Mouse (Mus musculus): ENCODE measurements around the gene Lcorl.
"Not testable (repeated sequence)": the region's sequence is repeated elsewhere in the genome, so short reads cannot be mapped to it uniquely, and the experiment has no call there.

The Lcorl gene

DNA sequence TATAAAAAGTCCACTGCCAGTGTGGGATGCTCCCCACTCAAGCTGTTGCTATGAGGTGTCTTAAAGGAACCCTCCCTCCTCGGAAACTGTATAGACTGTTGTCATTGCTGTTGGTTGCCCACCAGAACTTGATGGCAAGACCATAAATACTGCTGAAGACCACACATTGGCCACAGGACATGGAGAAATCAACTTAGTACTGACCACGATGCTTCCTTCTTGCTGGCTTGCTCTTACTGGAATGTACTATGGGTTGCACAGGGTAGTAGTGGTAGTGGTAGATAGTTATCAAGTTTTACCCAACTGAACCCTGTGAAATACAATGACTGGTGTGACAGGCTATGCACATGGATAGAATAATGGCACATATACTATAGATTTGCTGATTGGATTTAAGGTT lies 150.6 kb downstream of the Lcorl start:
- no peak for DNase-seq

GRCm38 (mm10) chr5:45691678-45692077 lies 165.7 kb downstream of the Lcorl start:
- DNase-seq: no peak

DNA sequence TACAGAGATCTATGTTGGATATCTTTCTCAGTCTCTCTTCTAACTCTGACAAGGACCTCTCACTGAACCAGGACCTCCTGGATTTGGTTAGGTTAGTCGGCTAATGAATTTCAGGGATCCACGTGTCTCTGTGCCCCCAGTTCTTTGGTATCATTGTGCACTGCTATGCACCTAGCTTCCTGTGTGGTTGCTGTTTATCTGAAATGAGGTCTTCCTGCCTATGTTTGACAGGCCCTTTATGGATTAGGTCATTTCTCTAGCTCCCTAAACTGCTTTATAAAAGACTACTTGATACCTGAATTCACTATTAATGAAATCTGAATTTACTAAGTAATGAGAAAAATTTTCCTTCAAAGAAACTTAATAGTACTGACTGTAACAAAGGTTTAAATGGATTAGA lies 166.6 kb downstream of the Lcorl start:
- no peak for DNase-seq

GRCm38 (mm10) chr5:45689152-45689551 lies 168.3 kb downstream of the Lcorl start:
- no peak for DNase-seq

DNA sequence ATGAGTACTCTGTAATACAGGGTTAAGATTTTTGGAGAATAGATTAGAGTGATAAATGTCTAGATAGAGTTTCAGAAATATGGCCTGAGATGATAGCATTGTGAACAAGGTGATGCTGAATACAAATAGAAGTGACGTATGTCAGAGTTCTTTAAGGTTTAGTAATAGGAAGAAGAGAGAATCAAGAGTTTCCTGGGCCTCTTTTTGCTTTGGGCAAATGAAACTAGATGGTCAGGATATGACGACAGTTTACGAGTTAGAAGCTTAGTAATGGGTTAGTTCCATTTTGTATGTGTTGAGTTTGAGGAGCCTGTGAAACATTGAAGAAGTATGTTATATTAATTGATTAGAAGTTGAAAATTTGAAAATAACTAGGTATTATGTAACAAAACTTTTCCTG lies 171.2 kb downstream of the Lcorl start:
- no peak for DNase-seq

GRCm38 (mm10) chr5:45685243-45685642 lies 172.2 kb downstream of the Lcorl start:
- no peak for DNase-seq

DNA sequence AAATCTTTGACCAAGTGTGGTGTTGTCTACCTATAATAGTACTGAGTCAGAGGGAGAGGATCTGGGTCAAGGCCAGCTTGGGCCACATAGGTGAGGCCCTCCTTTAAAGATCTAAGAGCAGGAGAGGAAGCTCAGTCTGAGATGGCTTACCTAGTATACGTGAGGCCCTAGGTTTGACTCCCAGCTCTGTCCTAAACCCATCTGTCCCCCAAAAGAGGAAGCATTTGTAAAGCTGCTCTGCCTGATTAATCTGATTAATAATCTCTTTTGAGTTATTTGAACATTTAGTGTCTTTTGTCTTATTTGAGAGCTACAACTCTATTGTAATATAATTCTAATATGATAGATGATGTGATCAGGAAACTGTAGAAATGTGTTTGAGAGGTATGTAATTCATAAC lies 174.0 kb downstream of the Lcorl start:
- no peak for DNase-seq

DNA sequence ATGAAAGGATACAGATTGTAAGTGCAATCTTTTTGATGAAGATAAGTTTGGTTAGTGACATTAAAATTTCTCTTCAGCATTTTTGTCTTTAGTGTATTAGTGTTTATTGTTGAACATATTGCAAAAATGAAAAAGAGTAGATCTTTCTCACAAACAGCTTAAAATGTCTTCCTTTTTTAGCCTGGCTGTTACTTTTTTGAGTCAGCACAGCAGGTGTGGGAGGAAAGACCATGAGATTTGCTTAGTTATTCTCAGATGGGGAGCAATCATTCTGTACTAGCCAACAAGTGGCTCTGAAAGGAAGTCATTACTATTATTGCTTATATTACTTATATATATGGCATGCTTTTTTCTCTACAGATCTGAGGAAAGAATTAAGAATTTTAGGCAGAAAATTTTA lies 177.5 kb downstream of the Lcorl start:
- no peak for DNase-seq

DNA sequence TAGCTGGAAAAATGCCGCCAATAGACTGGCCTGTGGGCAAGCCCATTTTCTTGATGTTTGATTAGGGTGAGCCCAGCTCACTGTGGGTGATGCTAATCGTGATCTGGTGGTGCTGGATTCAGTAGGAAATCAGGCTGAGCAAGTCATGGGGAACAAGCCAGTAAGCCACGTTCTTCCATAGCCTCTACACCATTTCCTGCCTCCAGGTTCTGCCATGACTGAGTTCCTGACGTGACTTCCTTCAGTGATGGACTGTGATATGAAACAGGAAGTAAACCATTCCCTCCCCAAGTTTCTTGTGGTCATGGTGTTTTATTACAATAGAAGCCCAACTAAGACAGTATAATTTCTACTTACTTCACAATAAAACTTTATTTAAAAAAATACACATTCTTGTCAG lies 179.8 kb downstream of the Lcorl start:
- no peak for DNase-seq

DNA sequence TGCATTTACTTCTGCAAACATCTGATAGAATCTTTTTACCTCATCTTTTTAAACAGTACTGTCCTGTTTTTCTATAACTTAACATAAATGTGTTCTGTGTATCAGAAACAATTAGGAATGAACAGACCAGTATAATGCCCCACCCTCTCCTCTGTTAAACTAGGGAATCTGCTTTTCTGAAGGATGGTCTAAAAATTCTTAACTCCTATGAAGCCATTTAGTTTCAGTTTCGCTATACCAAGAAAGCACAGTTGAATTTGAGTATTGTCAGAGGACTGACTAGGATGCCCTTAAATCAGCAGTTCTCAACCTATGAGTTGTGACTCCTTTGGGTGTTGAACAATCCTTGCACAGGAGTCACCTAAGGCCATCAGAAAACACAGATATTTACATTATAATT lies 182.4 kb downstream of the Lcorl start:
- DNase-seq: no peak

DNA sequence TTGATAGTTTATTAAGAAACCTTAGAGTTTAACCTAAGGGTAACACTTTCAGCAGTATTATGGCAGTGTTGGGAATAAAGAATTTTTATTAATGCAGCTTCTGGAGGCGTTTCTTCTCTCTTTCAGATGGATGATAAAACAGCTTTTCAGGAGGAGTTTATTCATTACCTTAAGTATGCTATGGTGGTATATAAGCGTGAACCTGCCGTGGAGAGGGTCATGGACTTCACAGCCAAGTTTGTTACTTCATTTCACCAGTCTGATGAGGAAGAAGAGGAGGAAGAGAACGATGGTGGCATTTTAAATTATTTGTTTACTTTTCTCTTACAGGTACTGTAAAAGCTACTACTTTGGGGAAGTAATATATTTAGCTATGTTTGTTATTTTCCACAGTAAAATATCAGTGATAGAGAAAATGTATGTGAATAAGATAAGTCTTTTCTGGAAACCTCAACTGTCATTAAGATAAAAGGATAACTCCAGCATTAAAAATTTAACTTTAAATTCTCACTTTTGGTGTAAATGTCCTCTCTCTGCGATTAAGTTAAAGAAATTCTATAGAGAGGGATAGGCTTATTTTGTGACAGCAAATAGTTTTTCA lies 186.4 kb downstream of the Lcorl start:
- DNase-seq: no peak

DNA sequence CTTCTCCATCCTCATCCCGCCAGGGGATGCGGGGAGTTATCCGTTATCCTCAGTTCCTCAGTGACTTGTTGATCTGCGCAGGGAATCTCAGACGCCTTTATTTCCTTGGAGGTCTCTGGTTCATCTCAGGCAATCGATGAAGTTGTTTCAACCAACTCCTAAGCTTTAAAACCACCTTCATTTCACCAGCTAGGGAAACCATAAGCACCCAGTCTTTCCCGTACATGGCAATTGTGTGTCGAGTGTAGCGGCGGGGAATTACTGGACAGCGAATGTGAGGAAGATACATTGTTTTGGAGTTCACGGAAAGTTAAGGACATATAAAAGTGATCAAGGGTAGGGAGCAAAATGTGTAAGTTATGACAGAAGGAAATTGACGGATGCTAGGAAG lies 187.1 kb downstream of the Lcorl start:
- no peak for DNase-seq

DNA sequence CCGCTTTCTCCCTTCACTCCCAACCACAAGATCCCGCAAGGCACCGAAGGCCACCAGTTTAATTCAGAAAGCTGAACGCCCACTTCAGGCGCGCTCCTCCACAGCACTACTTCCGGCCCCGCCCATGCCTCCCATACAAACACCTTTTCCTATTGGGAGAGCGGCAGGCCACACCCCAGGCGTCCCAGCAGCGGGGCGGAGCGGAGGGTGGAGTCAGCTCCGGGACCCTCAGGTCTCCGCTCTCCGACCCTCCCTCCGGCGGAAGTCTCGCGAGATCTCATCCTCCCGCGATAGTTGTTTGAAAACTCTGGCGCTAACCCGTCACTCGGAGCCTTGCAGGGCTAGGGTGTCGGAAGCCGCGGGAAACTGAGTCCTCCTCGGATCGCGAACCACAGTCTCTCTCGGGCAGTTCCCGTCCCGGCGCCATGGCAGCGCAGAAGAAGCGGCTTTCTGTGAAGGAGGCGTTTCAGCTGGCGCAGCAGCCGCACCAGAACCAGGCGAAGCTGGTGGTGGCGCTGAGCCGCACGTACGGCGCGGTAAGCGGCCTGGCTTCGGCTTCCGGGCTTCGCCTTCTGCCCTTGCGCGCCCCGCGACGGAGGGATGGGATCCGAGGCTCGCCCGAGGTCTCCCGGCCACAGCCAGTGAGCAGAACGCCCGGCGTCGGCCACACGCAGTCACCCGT lies 187.7 kb downstream of the Lcorl start, which contains the start of gene Ncapg:
TSS of gene Ncapg (plus strand) at position 322 of the 682 bp plus-strand sequence.
- DNase-seq: peak; percentile 100

GRCm38 (mm10) chr5:45669234-45669597 lies 188.2 kb downstream of the Lcorl start:
- no peak for DNase-seq

DNA sequence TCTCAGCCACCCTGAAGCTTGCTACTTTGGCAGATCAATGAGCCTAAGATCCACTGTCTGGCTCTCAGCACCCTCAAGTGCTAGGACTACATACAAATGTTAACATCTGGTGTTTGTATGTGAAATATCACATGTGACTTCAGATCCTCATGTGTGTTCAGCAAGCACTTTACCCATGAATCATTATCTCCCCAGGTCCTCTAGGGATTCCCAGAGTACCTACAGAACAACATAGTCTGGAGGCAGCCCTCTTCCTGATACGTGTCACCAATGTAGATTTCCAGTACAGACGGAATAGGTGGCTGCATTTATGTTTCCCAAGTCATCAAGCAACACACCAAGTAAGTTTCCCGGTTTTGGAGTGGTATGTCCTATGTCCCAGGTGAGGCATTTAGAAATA lies 188.6 kb downstream of the Lcorl start:
- DNase-seq: no peak

DNA sequence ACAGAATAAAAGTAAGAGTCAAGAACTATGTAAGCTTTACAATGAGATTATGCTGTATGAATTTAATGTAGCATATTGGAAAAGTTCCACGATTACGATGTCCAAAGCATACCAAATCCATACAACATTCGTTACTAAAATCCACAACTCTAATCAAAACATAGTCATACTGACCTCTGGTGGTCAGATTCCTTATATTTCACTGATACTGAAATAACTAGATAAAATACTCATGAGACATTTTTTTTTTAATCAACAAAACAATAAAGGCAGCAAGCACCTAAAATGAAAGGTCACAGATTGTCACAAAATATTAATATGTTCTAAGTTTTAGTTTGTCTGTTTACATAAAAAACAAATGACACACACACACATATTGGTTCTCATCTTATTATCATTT lies 189.1 kb downstream of the Lcorl start:
- DNase-seq: peak; percentile 15 to 54

DNA sequence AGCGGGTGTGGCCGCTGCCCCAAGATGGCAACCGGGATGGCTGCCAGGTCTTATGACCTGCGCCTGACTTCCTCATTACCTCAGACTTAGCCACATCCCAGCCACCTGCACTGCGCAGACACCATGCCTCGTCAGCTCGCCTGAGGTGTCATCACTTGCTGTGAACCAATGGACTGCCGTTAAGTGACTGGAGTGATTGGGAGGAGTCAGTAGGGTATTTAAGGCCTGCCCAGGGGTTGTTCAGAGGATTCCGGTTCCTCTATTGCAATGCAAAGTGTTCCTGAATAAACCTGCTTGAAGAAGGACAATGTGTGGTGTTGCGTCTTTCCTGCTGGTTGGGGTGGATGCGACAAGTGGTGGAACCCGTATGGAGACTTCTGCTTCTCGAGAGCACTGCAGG lies 199.0 kb downstream of the Lcorl start:
- not testable (repeated sequence) for DNase-seq

DNA sequence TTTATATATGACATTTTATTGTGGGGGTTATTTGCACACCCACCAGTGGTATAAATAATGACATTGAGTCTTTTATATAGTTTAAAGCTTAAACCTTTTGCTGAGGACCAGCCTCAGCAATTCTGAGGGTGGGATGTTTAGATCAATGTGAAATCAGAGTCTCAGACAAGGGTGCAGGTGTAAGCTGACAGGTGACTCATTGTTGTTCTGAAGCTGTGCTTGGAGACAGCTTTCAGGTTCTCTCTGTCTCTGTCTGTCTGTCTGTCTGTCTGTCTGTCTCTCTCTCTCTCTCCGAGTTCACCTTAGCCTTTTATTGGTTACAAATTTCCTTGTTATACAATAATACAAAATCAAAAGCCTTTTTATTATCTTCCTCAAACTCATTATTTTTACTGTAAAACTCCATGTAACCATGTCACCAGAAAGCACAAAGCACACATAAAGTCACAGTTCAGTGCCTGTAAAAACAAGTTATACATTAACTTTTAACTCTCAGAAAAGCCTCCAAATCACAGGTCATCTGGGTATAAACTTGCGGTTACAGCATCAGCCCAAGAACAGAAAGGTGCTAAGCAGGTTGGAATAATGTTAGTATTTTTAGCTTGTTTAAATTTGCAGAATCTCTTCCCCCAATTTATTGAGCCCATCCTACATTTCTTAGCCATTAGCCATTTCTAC lies 206.2 kb downstream of the Lcorl start:
- no peak for DNase-seq
